15 mouse cellular contexts compared by ENCODE assay signal in genomic region chr2:145793702-145794101, GRCm38 (mm10).
"Had no signal": no experiment of that assay in that cellular context is flagged by ENCODE, and none has a peak within 500 bp of the region (broad histone marks: within the 10 kb centered on the region; RNA-seq: fewer than 3 reads in every experiment).

No protein-coding gene starts in this region.

- H3K27me3 ChIP-seq: megakaryocyte, embryonic 14.5 days; midbrain, embryonic 13.5 days; midbrain, embryonic 15.5 days; neural tube, embryonic 12.5 days; stomach, embryonic 15.5 days had no signal

- H3K27ac ChIP-seq: liver, embryonic 14.5 days; macrophage; midbrain, embryonic 13.5 days; midbrain, embryonic 15.5 days; neural tube, embryonic 12.5 days; stomach, embryonic 15.5 days; stomach, postnatal 0 days had no signal

- H3K4me1 ChIP-seq: midbrain, embryonic 13.5 days; midbrain, embryonic 15.5 days; neural tube, embryonic 12.5 days; stomach, embryonic 15.5 days had no signal

- ATAC-seq: midbrain, embryonic 13.5 days; midbrain, embryonic 15.5 days had no signal

- H3K9ac ChIP-seq: liver, embryonic 14.5 days; lung, embryonic 14.5 days; midbrain, embryonic 13.5 days; midbrain, embryonic 15.5 days; neural tube, embryonic 12.5 days; stomach, embryonic 15.5 days had no signal

- H3K9me3 ChIP-seq: megakaryocyte, embryonic 14.5 days; midbrain, embryonic 13.5 days; midbrain, embryonic 15.5 days; neural tube, embryonic 12.5 days; stomach, embryonic 15.5 days had no signal

- H3K4me2 ChIP-seq: lung, embryonic 14.5 days; midbrain, embryonic 11.5 days; midbrain, embryonic 13.5 days; midbrain, embryonic 15.5 days; neural tube, embryonic 12.5 days; stomach, embryonic 15.5 days had no signal

- H3K4me3 ChIP-seq: midbrain, embryonic 13.5 days; midbrain, embryonic 15.5 days; neural tube, embryonic 12.5 days; stomach, embryonic 15.5 days had no signal

- DNase-seq: lung, embryonic 14.5 days; lung, postnatal 10 days; right cerebral cortex, postnatal 14 days; thymus, adult 2 months; thymus, postnatal 25 days; thymus, postnatal 4 days had no signal

- H3K36me3 ChIP-seq: midbrain, embryonic 13.5 days; midbrain, embryonic 15.5 days; neural tube, embryonic 12.5 days; stomach, embryonic 15.5 days had no signal
